Mouse (Mus musculus) large intestine, adult 2 months (tissue): ENCODE results near the gene Sf3a2. TPM values are rescaled to one million over a fixed set of nuclear protein-coding genes. Genes with fewer than 3 reads are reported as not detected.
"Not testable (repeated sequence)": the region's sequence is repeated elsewhere in the genome, so short reads cannot be mapped to it uniquely, and the experiment has no call there.

ENCODE experiments used
- DNase-seq: peaks from one replicate; pipeline ENCODE4 v3.0.0-alpha.2; 2012; ENCODE audit warnings: low read depth, low spot score
- WGBS: fragments of 180-500 bp; shearing (Covaris S2); methylation state at CpG from one replicate; pipeline ENCODE4 v1.1.7; 2018; 5-methylcytosine and 5-hydroxymethylcytosine counted together
- polyA plus RNA-seq: library from polyadenylated mRNA; depleted of rRNA; stranded (reverse); fragments of >200 nt; gene quantifications from 2 replicates; pipeline ENCODE4 v1.2.3, GENCODE M21; 2012

The Sf3a2 gene
- polyA plus RNA-seq, 1 experiment: 26.8 TPM

GRCm38 (mm10) chr10:80799070-80799566, 1.1 kb downstream of the Sf3a2 start:
- no peak for DNase-seq
- WGBS: under 1% methylated on average over 18 of the region's 18 CpGs

DNA sequence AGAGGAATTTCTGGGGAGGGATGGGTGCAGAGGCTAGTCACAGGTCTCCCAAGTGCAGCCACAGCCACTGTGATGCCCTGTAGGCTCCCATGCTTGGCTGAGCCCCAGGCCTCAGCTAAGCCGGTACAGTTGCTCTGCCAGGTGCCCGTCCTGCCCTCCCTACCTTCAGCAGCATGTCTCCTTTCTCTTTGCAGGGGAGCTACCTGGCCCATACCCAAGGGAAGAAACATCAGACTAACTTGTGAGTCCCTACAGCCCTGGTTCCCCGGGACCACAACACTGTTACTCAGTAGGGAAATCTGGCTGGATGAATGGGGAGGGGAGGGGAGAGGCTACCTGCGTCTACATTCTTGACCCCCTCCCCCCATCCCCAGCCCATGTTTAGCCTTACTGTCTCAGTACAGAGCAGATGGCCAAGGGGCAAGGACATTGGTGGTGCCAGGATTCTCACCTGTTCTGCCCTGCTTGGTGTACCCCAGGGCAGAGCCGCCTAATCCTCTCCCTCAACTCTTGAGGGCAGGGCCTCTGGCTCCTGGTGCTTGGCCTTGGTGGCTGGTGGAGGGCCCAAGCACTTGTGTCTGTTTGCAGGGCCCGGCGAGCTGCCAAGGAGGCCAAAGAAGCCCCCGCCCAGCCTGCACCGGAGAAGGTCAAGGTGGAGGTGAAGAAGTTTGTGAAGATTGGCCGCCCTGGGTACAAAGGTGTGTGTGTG, 4.4 kb downstream of the Sf3a2 start:
- DNase-seq: no peak
- 82% methylated on average over 10 of the region's 10 CpGs for WGBS

- no peak for DNase-seq
- 93% methylated on average over 3 of the region's 3 CpGs for WGBS
Observed at GRCm38 (mm10) chr10:80802996-80803395, 5.0 kb downstream of the Sf3a2 start.

- no peak for DNase-seq
- WGBS: 97% methylated on average over 2 of the region's 2 CpGs
Observed at GRCm38 (mm10) chr10:80804340-80804739, 6.3 kb downstream of the Sf3a2 start.

DNA sequence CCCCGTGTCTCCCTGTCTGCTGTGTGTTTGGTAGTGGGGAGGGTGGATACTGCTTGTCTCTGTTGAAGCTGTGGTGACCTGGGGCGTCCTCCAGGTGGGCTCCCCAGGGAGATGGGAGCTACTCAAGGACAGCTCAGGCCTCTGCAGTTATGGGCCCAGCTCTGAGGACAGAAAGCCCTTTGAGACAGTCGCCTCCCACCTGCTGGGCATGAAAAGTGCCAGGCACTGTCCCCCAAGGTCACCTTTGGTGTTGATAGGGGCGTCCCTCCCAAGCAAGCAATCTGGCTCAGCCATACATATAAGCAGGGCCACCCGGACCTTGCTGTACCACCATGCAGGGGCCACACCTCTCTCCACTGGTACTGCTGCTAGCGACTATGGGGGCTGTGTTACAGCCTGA, 6.9 kb downstream of the Sf3a2 start, which contains the start of gene Amh:
Amh (plus strand) TSS at position 328 of the 400 bp plus-strand sequence.
- WGBS: 78% methylated on average over 6 of the region's 6 CpGs

DNA sequence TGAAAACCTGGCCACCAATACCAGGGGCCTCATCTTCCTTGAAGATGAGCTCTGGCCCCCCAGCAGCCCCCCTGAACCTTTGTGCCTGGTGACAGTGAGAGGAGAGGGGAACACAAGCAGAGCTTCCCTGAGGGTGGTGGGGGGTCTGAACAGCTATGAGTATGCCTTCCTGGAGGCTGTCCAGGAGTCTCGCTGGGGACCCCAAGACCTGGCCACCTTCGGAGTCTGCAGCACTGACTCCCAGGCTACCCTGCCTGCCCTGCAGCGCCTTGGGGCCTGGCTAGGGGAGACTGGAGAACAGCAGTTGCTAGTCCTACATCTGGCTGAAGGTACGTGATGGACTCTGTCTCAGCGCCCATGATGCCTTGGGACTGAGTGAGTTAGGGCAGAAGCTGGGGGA, 7.3 kb downstream of the Sf3a2 start:
- WGBS: 93% methylated on average over 5 of the region's 5 CpGs
- no peak for DNase-seq

More for the DNA sequence above, 6.9 kb downstream of the Sf3a2 start, which contains the start of gene Amh:
- no peak for DNase-seq

DNA sequence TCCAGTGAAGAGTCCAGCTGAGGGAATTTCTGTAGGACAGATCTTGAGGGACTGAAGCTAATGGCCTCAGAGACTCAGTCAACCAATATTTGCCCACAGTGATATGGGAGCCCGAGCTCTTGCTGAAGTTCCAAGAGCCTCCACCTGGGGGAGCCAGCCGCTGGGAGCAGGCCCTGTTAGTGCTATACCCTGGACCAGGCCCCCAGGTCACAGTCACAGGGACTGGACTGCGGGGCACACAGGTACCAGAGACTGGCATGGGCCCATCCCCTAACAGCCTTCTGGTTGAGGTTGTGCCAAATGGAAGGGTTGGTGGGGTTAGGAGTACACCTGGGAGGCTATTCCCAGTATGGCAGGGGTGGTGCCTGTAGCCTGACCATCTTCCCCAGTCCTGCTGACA, 7.9 kb downstream of the Sf3a2 start:
- WGBS: 14% methylated on average over 3 of the region's 3 CpGs
- no peak for DNase-seq

DNA sequence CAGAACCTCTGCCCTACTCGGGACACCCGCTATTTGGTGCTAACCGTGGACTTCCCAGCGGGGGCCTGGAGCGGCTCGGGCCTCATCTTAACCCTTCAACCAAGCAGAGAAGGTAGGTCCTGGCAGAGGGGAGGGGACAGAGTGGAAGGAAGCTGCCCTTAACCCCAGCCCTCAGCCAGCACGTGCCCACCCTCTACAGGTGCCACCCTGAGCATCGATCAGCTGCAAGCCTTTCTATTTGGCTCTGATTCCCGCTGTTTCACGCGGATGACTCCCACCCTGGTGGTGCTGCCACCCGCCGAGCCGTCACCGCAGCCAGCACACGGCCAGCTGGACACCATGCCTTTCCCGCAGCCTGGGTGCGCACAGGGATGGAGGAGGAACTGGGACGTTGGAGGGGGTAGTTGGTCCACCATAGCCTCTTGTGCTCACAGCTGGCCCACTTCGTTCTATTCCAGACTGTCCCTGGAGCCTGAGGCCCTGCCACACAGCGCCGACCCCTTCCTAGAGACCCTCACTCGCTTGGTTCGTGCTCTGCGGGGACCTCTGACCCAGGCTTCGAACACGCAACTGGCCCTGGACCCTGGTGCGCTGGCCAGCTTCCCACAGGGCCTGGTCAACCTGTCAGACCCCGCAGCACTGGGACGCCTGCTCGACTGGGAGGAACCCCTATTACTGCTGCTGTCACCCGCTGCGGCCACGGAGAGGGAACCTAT, 8.5 kb downstream of the Sf3a2 start:
- 65% methylated on average over 34 of the region's 34 CpGs for WGBS
- DNase-seq: no peak

DNA sequence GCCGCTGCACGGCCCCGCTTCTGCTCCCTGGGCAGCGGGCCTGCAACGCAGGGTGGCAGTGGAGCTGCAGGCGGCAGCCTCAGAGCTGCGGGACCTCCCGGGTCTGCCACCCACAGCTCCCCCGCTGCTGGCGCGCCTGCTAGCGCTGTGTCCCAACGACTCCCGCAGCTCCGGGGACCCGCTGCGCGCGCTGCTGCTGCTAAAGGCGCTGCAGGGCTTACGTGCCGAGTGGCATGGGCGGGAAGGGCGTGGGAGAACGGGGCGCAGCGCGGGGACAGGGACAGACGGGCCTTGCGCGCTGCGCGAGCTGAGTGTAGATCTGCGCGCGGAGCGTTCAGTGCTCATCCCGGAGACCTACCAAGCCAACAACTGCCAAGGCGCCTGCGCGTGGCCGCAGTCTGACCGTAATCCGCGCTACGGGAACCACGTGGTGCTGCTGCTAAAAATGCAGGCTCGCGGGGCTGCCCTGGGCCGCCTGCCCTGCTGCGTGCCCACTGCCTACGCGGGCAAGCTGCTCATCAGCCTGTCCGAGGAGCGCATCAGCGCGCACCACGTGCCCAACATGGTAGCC, 9.1 kb downstream of the Sf3a2 start:
- WGBS: under 1% methylated on average over 58 of the region's 58 CpGs
- DNase-seq: no peak

DNA sequence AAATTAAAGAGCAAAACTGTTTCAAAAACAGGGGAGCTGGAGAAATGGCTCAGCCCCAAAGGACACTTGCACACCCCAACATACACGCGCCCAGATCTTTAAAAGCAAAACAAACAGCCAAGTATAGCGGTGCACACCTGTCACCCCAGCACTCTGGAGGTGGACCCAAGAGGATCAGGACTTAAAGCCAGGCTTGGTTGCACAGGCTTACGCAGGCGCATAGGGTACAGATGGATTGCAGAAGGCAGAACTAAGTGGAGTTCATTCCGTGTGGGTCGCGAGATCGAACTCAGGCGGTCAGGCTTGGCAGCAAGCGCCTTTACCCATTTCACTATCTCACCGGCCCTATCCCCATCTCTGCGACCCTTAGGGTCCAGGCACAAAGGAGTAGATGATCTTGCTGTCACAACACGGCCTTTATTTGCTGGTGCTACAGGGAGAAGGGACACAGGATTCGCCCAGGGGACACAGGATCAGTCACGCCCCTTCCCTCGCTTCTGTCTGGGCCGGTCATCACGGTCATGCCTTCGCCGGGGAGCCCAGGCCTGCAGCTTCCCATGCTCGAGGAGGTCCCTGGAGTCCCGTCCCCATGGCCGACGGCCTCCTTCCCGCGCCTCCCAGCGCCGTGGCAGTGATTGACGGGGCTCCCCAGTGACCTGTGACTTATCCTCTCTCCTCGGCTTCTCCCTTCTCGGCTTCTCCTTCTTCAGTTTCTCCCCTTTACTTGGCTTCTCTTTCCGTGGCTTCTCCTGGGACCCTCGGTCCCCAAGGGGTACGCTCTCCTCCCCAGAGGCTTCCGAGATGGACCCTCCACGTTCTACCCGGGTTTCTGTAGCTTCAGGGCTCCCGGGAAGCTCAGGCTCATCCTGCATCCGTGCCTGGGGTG, 10.3 kb downstream of the Sf3a2 start:
- DNase-seq: no peak
- 33% methylated on average over 40 of the region's 40 CpGs for WGBS

DNA sequence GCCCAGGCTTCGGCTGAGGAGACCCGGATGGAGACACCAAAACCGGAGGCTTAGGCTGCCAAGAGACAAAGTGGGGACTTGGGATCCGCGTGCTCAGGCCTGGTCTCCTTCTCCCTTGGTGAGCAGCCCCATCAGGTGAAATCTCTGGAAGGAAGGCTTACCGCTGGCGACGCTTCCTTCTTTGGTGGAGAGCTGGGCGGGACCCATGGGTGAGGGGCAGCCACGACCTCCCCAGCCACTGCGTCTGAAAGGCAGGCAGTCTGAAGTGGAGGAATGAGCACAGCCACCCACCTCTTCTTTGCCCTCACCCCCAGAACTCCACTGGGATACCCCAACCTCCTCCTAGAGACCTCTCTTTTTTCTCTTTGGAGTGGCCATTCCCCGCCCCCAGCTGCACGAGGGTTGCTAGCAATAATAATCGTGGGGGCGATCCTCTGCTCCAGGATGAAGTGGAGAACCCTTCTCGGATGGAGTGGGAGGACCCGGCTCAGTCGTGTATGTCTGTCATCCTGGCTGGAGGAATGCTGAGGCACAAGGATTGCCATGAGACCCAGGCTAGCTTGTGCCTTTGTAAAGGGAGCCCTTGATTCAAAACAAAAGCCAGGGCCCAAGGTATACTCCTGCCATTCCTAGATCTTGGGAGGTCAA, 11.1 kb downstream of the Sf3a2 start:
- WGBS: 19% methylated on average over 18 of the region's 18 CpGs
- no peak for DNase-seq

GRCm38 (mm10) chr10:80810084-80810483, 12.1 kb downstream of the Sf3a2 start:
- WGBS: 15% methylated on average over 20 of the region's 20 CpGs
- no peak for DNase-seq

DNA sequence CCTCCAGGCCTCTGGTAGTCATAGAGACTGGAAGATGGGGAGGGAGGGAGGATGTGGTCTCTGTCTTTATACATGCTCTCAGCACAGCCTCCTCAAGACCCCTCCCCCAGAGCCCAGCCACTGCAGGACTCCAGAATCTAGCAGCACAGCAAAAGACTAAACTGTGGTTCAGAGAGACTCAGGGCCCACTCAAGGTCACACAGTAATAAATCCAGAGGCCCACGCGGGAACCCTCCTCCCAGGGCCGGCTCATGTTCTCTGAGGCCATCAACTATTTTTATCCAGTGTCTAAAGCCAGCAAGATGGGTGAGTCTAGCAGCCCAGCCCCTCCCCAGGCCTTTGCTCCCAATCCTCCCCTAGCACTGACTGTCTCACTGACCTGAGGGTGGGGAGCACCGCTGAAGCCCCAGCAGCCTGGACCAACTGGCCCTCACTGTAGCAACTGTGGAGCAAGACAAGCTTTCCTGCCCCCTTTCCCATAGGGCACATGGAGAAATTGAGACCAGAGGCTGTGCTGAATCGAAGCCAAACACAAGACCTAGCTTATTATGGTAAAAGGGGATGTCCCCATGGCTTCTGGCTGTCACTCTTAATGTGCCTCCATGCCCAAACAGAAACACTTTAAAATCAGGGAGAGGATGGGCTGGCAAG, 14.5 kb downstream of the Sf3a2 start:
- WGBS: 32% methylated on average over 5 of the region's 5 CpGs

GRCm38 (mm10) chr10:80813366-80813765, 15.4 kb downstream of the Sf3a2 start, which contains the start of gene Jsrp1:
Gene Jsrp1 (minus strand): TSS chr10:80813498.
- WGBS: 83% methylated on average over 4 of the region's 4 CpGs
- no peak for DNase-seq

More for the DNA sequence above, 14.5 kb downstream of the Sf3a2 start:
- DNase-seq: no peak

DNA sequence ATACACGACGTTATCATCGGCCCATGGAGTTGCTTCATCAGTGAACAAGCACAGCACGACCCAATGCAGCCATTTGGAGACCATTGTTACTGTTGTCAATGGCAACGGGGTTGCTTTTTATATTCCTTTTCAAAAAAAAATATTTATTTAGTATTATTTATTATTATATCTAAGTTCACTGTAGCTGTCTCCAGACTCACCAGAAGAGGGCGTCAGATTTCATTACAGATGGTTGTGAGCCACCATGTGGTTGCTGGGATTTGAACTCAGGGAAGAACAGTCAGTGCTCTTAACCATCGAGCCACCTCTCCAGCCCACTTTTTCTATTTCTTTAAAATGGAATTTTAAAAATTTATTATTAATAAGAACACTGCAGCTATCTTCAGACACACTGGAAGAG, 16.8 kb downstream of the Sf3a2 start:
- no peak for DNase-seq
- WGBS: 57% methylated on average over 7 of the region's 7 CpGs

GRCm38 (mm10) chr10:80816303-80816702, 18.3 kb downstream of the Sf3a2 start:
- DNase-seq: not testable (repeated sequence)
- 70% methylated on average over 3 of the region's 3 CpGs for WGBS

GRCm38 (mm10) chr10:80817164-80817563, 19.2 kb downstream of the Sf3a2 start:
- 28% methylated on average over 2 of the region's 2 CpGs for whole genome bisulfite sequencing
- no peak for DNase-seq

DNA sequence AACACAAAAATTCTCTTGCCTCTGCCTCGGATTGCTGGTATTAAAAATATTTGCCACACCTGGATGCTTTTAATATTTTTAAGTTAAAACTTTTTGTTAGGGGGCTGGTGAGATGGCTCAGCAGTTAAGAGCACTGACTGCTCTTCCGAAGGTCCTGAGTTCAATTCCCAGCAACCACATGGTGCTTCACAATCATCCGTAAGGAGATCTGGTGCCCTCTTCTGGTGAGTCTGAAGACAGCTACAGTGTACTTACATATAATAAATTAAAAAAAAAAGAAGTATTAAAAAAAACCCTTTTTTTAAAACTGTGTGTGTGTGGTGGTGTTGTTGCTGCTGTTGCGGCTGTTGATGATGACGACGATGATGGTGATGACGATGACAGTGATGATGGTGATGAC, 20.0 kb downstream of the Sf3a2 start:
- DNase-seq: not testable (repeated sequence)
- 80% methylated on average over 7 of the region's 7 CpGs for WGBS
